Mouse (Mus musculus) left cerebral cortex, postnatal 10 days (tissue): ENCODE results near the gene Ebna1bp2. TPM values are rescaled to one million over a fixed set of nuclear protein-coding genes. Genes with fewer than 3 reads are reported as not detected.

Experiments
- total RNA-seq, 2 experiments: library from RNA; stranded (reverse); gene quantifications; 2 replicates each; pipeline ENCODE4 v1.2.3; 2021

The Ebna1bp2 gene
- total RNA-seq, 2 experiments from 2014 or later, result 48.3 to 54.4 TPM

Other genes starting within 250 kb of the Ebna1bp2 start
- gene Szt2, start 211.5 kb upstream of the Ebna1bp2 start, total RNA-seq, result 10 to 100 TPM; 36.1 to 36.6 TPM
- 10 to 100 TPM; 67.9 to 72.2 TPM for gene Med8, start 211.5 kb upstream of the Ebna1bp2 start, total RNA-seq
- gene Elovl1, start 192.7 kb upstream of the Ebna1bp2 start, total RNA-seq, result 10 to 100 TPM; 17.2 to 18.4 TPM
- gene Cdc20, start 183.4 kb upstream of the Ebna1bp2 start, total RNA-seq, result 1 to 10 TPM; 3.3 to 3.9 TPM
- under 1 TPM in 1 of 2 experiments, not detected in 1; 0.12 TPM for gene Mpl, start 163.3 kb upstream of the Ebna1bp2 start, total RNA-seq
- gene Tie1, start 130.7 kb upstream of the Ebna1bp2 start, total RNA-seq, result 10 to 100 TPM; 13.6 to 13.7 TPM
- gene 2610528J11Rik, start 93.8 kb upstream of the Ebna1bp2 start, total RNA-seq, result not detected
- 1 to 10 TPM; 1.5 to 1.8 TPM for gene Tmem125, start 76.8 kb upstream of the Ebna1bp2 start, total RNA-seq
- 1 to 10 TPM in 1 of 2 experiments, under 1 TPM in 1; 0.90 to 1.1 TPM for gene Cfap57, start within 50 bp of the Ebna1bp2 start, total RNA-seq
- gene Olfr62, start 38.2 kb downstream of the Ebna1bp2 start, total RNA-seq, result not detected
- not detected for gene Olfr1342, start 72.0 kb downstream of the Ebna1bp2 start, total RNA-seq
- gene Olfr1341, start 82.7 kb downstream of the Ebna1bp2 start, total RNA-seq, result not detected
- not detected for gene Olfr1340, start 99.3 kb downstream of the Ebna1bp2 start, total RNA-seq
- gene Olfr1339, start 111.4 kb downstream of the Ebna1bp2 start, total RNA-seq, result not detected
- not detected for gene Olfr1338, start 137.9 kb downstream of the Ebna1bp2 start, total RNA-seq
- not detected for gene Olfr1337, start 161.8 kb downstream of the Ebna1bp2 start, total RNA-seq
- not detected for gene Olfr1335, start 189.1 kb downstream of the Ebna1bp2 start, total RNA-seq
- not detected for gene Olfr1333, start 215.5 kb downstream of the Ebna1bp2 start, total RNA-seq
- not detected for gene Olfr1331, start 243.8 kb downstream of the Ebna1bp2 start, total RNA-seq